Mouse (Mus musculus): ENCODE data around the gene Utp11. TPM values are rescaled to one million over a fixed set of nuclear protein-coding genes. Genes with fewer than 3 reads are reported as not detected.
A peak's percentile ranks its signal among the peaks of the same experiment; 100 is the strongest.

The Utp11 gene
- polyA plus RNA-seq (2015; fragmentation: Nextera tagmentation; extraction: Ambion mirVana): 42.1 and 48.3 TPM in 2 replicates

DNA sequence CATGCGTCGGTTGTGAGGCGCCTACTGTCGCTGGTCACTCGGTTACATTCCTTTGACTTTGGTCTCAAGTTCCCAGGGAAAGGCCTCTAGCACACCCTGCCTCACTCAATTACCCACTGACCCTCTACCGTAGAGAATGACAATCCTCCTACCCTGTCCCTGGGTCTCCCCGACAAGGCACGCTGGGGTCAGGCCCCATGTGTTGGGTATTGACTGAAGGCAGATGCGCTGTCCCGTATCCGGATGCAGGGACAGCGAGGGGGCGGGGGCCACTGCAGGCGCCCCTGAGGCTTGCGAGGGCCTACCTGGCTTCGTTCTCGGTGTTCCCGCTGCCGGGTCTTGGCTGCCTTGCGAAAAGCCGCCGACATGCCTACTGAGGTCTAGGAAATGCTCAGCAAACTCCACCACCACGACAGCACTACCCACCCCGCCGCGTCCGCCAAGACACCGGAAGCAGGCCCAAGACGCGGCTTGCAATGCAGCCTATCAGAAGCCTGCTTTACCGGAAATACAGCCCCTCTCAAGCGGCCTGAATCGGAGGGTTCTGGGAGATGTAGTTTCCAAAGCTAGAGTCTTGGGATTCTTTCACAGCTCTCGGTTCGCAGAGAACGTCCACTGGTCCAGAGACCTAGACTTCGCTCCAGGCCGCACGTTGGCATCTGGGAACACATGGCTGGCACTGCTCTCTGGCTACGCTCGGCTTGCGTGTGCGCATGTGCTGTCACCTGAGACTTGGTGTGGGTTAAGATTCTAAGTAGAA is at the start of gene Utp11:
Gene Utp11 (minus strand): TSS at position 466 of the 760 bp plus-strand sequence.
- Histone ChIP-seq H3K4me3 (replicated peaks; ENCODE audit: low read length) (peak within 1 kb of the TSS; percentile 94), H3K27me3 (replicated peaks; ENCODE audit: control insufficient read depth, insufficient read depth, low read length) (peaks cover 11% of the 10 kb centered on the region), H3K9ac (replicated peaks; ENCODE audit: low read depth, low read length) (peak within 1 kb of the TSS; percentile 91), H3K4me2 (ENCODE audit: low read length) (peak within 1 kb of the TSS; percentile 84), H3K36me3 (ENCODE audit: control insufficient read depth, insufficient read depth) (no peaks in the 10 kb centered on the region), H3K27ac (ENCODE audit: low read length) (peak within 1 kb of the TSS; percentile 61), H3K9me3 (ENCODE audit: control insufficient read depth, low read length) (no peaks in the 10 kb centered on the region), H3K4me1 (replicated peaks; ENCODE audit: control insufficient read depth, insufficient read depth, low read length) (peaks cover 15% of the 10 kb centered on the region)
- WGBS: under 1% methylated on average over 43 of the region's 43 CpGs
- peak; percentile 100 for ATAC-seq

DNA sequence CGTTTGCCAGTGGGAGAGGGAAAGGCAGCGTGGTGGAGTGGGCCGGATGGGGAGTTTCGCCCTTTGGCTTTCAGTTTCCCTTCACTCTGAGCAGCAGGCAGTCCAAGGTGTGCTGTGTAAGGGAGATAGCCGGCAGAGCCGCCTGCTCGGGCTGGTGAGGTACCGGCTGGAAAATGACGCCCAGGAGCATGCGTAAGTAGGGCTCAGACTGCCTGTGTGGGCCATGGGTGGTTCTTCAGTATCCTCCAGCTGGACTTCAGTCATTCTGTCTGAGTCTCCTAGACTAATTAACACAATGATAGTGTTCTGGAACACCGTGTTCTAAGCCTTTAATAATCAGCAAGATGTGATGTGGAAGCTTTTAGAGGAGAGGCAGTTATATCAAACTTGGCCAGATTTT is 49.4 kb upstream of the Utp11 start:
- Histone ChIP-seq H3K36me3 (ENCODE audit: control insufficient read depth, insufficient read depth) (no peaks in the 10 kb centered on the region), H3K9me3 (ENCODE audit: control insufficient read depth, low read length) (no peaks in the 10 kb centered on the region), H3K4me3 (replicated peaks; ENCODE audit: low read length) (no peak overlapping the region), H3K27ac (ENCODE audit: low read length) (no peak overlapping the region), H3K4me2 (ENCODE audit: low read length) (no peak overlapping the region), H3K4me1 (replicated peaks; ENCODE audit: control insufficient read depth, insufficient read depth, low read length) (peaks cover 12% of the 10 kb centered on the region), H3K27me3 (replicated peaks; ENCODE audit: control insufficient read depth, insufficient read depth, low read length) (no peaks in the 10 kb centered on the region), H3K9ac (replicated peaks; ENCODE audit: low read depth, low read length) (no peak overlapping the region)
- no peak for ATAC-seq
- WGBS: 86% methylated on average over 11 of the region's 11 CpGs

DNA sequence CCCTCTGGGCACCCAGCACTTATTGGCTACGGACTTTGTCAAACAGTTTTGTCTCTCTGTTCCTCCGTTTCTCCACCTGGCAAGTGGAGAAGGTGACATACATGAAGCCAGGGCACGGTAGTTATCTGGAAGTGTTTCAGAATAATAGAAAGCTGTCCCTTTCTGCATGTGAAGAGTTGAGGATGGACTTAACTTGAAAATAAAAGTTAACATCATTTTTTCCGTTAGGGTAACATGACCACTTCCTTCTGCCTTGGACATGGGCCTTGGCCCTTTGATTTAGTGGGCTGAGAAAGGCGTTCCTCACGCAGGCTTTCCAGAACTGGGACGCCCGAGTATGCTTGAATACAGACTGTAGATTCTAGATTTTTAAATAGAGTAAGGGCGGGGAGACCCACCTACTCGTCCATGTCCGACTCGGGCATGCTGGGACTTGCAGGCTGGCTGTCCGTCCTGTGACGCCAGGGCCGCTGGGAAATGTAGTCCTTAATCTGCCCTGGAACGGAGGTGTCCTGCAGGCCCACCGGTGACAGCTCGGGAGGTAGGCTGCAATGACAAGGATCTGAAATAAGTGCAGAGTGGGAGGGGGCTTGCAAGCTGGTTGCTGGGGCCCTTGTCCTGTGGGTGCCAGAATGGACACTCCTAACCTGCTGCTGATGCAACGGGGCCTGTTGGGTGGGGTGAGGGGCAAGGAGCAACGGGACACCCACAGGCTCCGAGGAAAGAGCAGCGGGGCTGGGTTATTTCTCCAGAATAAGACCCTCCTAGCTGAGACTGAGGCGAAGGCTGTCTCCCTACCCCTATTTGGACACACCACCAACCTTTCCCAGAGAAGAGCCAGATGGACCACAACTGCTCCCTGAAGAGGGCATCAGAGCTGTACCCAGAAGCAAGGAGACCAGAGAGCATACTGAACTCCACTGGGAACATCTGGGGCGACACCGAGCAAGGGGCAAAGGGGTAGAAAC is 48.3 kb upstream of the Utp11 start, which contains the start of gene Inpp5b:
Gene Inpp5b (plus strand): TSS at position 475 of the 968 bp plus-strand sequence.
- WGBS: 16% methylated on average over 25 of the region's 25 CpGs
- Histone ChIP-seq H3K4me3 (replicated peaks; ENCODE audit: low read length) (peak within 1 kb of the TSS; percentile 74), H3K27me3 (replicated peaks; ENCODE audit: control insufficient read depth, insufficient read depth, low read length) (no peaks in the 10 kb centered on the region), H3K27ac (ENCODE audit: low read length) (peak within 1 kb of the TSS; percentile 9; the same call in 1 of the 2 replicates), H3K36me3 (ENCODE audit: control insufficient read depth, insufficient read depth) (no peaks in the 10 kb centered on the region), H3K9ac (replicated peaks; ENCODE audit: low read depth, low read length) (peak within 1 kb of the TSS; percentile 78), H3K4me2 (ENCODE audit: low read length) (peak within 1 kb of the TSS; percentile 84), H3K4me1 (replicated peaks; ENCODE audit: control insufficient read depth, insufficient read depth, low read length) (peaks cover 12% of the 10 kb centered on the region), H3K9me3 (ENCODE audit: control insufficient read depth, low read length) (no peaks in the 10 kb centered on the region)
- ATAC-seq: peak; percentile 95

GRCm38 (mm10) chr4:124738783-124739182 is 45.4 kb upstream of the Utp11 start:
- no peak overlapping the region for H3K9ac ChIP-seq (replicated peaks; ENCODE audit: low read depth, low read length)
- H3K4me3 ChIP-seq (replicated peaks; ENCODE audit: low read length): no peak overlapping the region
- no peaks in the 10 kb centered on the region for H3K9me3 ChIP-seq (ENCODE audit: control insufficient read depth, low read length)
- peaks cover 12% of the 10 kb centered on the region for H3K4me1 ChIP-seq (replicated peaks; ENCODE audit: control insufficient read depth, insufficient read depth, low read length)
- no peak for ATAC-seq
- H3K27ac ChIP-seq (ENCODE audit: low read length): no peak overlapping the region
- 60% methylated on average over 1 of the region's 1 CpGs for WGBS
- H3K4me2 ChIP-seq (ENCODE audit: low read length): no peak overlapping the region
- 0 out of 2 replicates have a peak, but pooled peaks cover under 1% of the 10 kb centered on the region for H3K36me3 ChIP-seq (ENCODE audit: control insufficient read depth, insufficient read depth)
- no peaks in the 10 kb centered on the region for H3K27me3 ChIP-seq (replicated peaks; ENCODE audit: control insufficient read depth, insufficient read depth, low read length)

GRCm38 (mm10) chr4:124738013-124738412 is 44.6 kb upstream of the Utp11 start:
- Histone ChIP-seq H3K27ac (ENCODE audit: low read length) (no peak overlapping the region), H3K9me3 (ENCODE audit: control insufficient read depth, low read length) (no peaks in the 10 kb centered on the region), H3K4me3 (replicated peaks; ENCODE audit: low read length) (no peak overlapping the region), H3K36me3 (ENCODE audit: control insufficient read depth, insufficient read depth) (0 out of 2 replicates have a peak, but pooled peaks cover 2% of the 10 kb centered on the region), H3K4me1 (replicated peaks; ENCODE audit: control insufficient read depth, insufficient read depth, low read length) (peaks cover 12% of the 10 kb centered on the region), H3K9ac (replicated peaks; ENCODE audit: low read depth, low read length) (no peak overlapping the region), H3K27me3 (replicated peaks; ENCODE audit: control insufficient read depth, insufficient read depth, low read length) (no peaks in the 10 kb centered on the region), H3K4me2 (ENCODE audit: low read length) (no peak overlapping the region)
- no peak for ATAC-seq
- 61% methylated on average over 4 of the region's 4 CpGs for WGBS

- Histone ChIP-seq H3K27me3 (replicated peaks; ENCODE audit: control insufficient read depth, insufficient read depth, low read length) (no peaks in the 10 kb centered on the region), H3K4me3 (replicated peaks; ENCODE audit: low read length) (no peak overlapping the region), H3K9ac (replicated peaks; ENCODE audit: low read depth, low read length) (no peak overlapping the region), H3K27ac (ENCODE audit: low read length) (no peak overlapping the region), H3K9me3 (ENCODE audit: control insufficient read depth, low read length) (no peaks in the 10 kb centered on the region), H3K36me3 (ENCODE audit: control insufficient read depth, insufficient read depth) (peaks cover 6% of the 10 kb centered on the region; the same call in 1 of the 2 replicates), H3K4me2 (ENCODE audit: low read length) (no peak overlapping the region), H3K4me1 (replicated peaks; ENCODE audit: control insufficient read depth, insufficient read depth, low read length) (peaks cover 11% of the 10 kb centered on the region)
- WGBS: 77% methylated on average over 5 of the region's 5 CpGs
- no peak for ATAC-seq
Observed at GRCm38 (mm10) chr4:124737486-124737885, 44.1 kb upstream of the Utp11 start.

- Histone ChIP-seq H3K9ac (replicated peaks; ENCODE audit: low read depth, low read length) (no peak overlapping the region), H3K4me1 (replicated peaks; ENCODE audit: control insufficient read depth, insufficient read depth, low read length) (peaks cover 6% of the 10 kb centered on the region), H3K4me2 (ENCODE audit: low read length) (no peak overlapping the region), H3K4me3 (replicated peaks; ENCODE audit: low read length) (no peak overlapping the region), H3K27me3 (replicated peaks; ENCODE audit: control insufficient read depth, insufficient read depth, low read length) (no peaks in the 10 kb centered on the region), H3K9me3 (ENCODE audit: control insufficient read depth, low read length) (no peaks in the 10 kb centered on the region), H3K36me3 (ENCODE audit: control insufficient read depth, insufficient read depth) (peaks cover 6% of the 10 kb centered on the region; the same call in 1 of the 2 replicates), H3K27ac (ENCODE audit: low read length) (no peak overlapping the region)
- ATAC-seq: no peak
- whole genome bisulfite sequencing: 62% methylated on average over 2 of the region's 2 CpGs
Observed at GRCm38 (mm10) chr4:124736952-124737351, 43.6 kb upstream of the Utp11 start.

GRCm38 (mm10) chr4:124726121-124726520 is 32.7 kb upstream of the Utp11 start:
- Histone ChIP-seq H3K9me3 (ENCODE audit: control insufficient read depth, low read length) (no peaks in the 10 kb centered on the region), H3K4me2 (ENCODE audit: low read length) (no peak overlapping the region), H3K4me1 (replicated peaks; ENCODE audit: control insufficient read depth, insufficient read depth, low read length) (no peaks in the 10 kb centered on the region), H3K36me3 (ENCODE audit: control insufficient read depth, insufficient read depth) (peaks cover 62% of the 10 kb centered on the region), H3K4me3 (replicated peaks; ENCODE audit: low read length) (no peak overlapping the region), H3K9ac (replicated peaks; ENCODE audit: low read depth, low read length) (no peak overlapping the region), H3K27ac (ENCODE audit: low read length) (no peak overlapping the region), H3K27me3 (replicated peaks; ENCODE audit: control insufficient read depth, insufficient read depth, low read length) (no peaks in the 10 kb centered on the region)
- ATAC-seq: no peak
- 78% methylated on average over 6 of the region's 6 CpGs for WGBS

GRCm38 (mm10) chr4:124719101-124719500 is 25.7 kb upstream of the Utp11 start:
- no peaks in the 10 kb centered on the region for H3K9me3 ChIP-seq (ENCODE audit: control insufficient read depth, low read length)
- no peak for ATAC-seq
- no peak overlapping the region for H3K9ac ChIP-seq (replicated peaks; ENCODE audit: low read depth, low read length)
- H3K4me3 ChIP-seq (replicated peaks; ENCODE audit: low read length): no peak overlapping the region
- H3K4me1 ChIP-seq (replicated peaks; ENCODE audit: control insufficient read depth, insufficient read depth, low read length): peaks cover 17% of the 10 kb centered on the region
- 92% methylated on average over 4 of the region's 4 CpGs for whole genome bisulfite sequencing
- no peak overlapping the region for H3K27ac ChIP-seq (ENCODE audit: low read length)
- no peak overlapping the region for H3K4me2 ChIP-seq (ENCODE audit: low read length)
- H3K27me3 ChIP-seq (replicated peaks; ENCODE audit: control insufficient read depth, insufficient read depth, low read length): no peaks in the 10 kb centered on the region
- peaks cover 26% of the 10 kb centered on the region for H3K36me3 ChIP-seq (ENCODE audit: control insufficient read depth, insufficient read depth)
